Mouse (Mus musculus): ENCODE data around the gene Skap2. TPM values are rescaled to one million over a fixed set of nuclear protein-coding genes. Genes with fewer than 3 reads are reported as not detected.
A peak's percentile ranks its signal among the peaks of the same experiment; 100 is the strongest.

Skap2 gene
- total and polyA plus RNA-seq, 3 experiments: 5.0 to 8.9 (median 8.6) TPM

DNA sequence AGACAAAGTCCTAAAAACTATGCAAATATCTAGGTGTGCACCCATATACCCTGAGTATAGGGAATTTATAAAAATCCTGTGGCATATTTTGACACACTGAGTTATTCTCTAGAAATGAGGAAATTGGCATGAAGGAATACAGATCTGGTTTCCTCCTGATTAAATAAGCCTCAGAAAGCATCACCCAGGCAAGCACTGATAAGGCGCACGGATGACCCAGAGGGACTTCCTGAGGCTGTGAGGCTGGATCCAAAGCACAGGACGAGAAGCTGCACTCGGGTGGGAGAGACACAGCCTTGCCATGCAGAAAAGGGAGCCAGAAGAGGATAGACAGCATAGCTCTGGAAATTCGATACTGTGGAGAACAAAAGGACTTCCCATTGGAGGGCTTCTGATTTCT, 12.4 kb upstream of the Skap2 start:
- no peak overlapping the region for H3K9ac ChIP-seq (ENCODE audit: low read depth, low read length)
- no peaks in the 10 kb centered on the region for H3K27me3 ChIP-seq (ENCODE audit: control insufficient read depth, insufficient read depth, low read length)
- no peak overlapping the region for H3K27ac ChIP-seq
- intact Hi-C loops (cut with DNase I): no loop called here
- no peaks in the 10 kb centered on the region for H3K36me3 ChIP-seq (ENCODE audit: control insufficient read depth, insufficient read depth, low read length)
- H3K4me1 ChIP-seq (ENCODE audit: control insufficient read depth, insufficient read depth, low read length): no peaks in the 10 kb centered on the region
- no peak for TF ChIP-seq CTCF (IDR thresholded peaks at IDR 0.05)
- TF ChIP-seq POLR2A (IDR thresholded peaks at IDR 0.05; ENCODE audit: insufficient read depth, low read depth, low read length): no peak
- TF ChIP-seq EP300 (IDR thresholded peaks at IDR 0.05; ENCODE audit: insufficient read depth, low read depth, low read length): no peak
- H3K79me2 ChIP-seq (replicated peaks; ENCODE audit: control insufficient read depth, insufficient read depth, low read length): no peaks in the 10 kb centered on the region
- WGBS: 29% methylated on average over 5 of the region's 5 CpGs
- no peak for DNase-seq
- H3K4me3 ChIP-seq: no peak overlapping the region

DNA sequence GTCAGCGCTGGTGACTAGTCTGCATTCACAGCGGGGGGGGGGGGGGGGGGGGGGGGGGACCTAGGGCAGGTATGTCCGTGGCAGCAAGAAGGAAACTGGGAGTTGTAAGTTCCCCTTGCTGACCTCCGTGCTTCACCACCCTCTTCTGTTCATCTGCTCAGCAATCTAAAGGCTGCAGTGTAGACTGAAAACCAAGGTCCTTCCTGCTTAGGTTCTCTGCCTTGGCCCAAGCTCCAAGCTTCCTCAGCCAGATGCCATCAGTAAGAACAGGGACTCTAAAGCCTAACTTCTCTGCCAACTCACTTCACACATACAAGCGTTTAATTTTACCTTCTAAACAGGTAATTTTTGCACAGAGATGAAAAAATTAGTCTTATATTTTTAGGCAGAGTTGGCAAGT, 10.0 kb upstream of the Skap2 start:
- intact Hi-C loops (cut with DNase I): no loop called here
- DNase-seq: no peak
- TF ChIP-seq POLR2A (IDR thresholded peaks at IDR 0.05; ENCODE audit: insufficient read depth, low read depth, low read length) (no peak), CTCF (IDR thresholded peaks at IDR 0.05) (no peak), EP300 (IDR thresholded peaks at IDR 0.05; ENCODE audit: insufficient read depth, low read depth, low read length) (no peak)
- H3K4me1 ChIP-seq (ENCODE audit: control insufficient read depth, insufficient read depth, low read length): no peaks in the 10 kb centered on the region
- H3K27ac ChIP-seq: no peak overlapping the region
- no peaks in the 10 kb centered on the region for H3K36me3 ChIP-seq (ENCODE audit: control insufficient read depth, insufficient read depth, low read length)
- no peaks in the 10 kb centered on the region for H3K27me3 ChIP-seq (ENCODE audit: control insufficient read depth, insufficient read depth, low read length)
- WGBS: 28% methylated on average over 5 of the region's 5 CpGs
- no peak overlapping the region for H3K9ac ChIP-seq (ENCODE audit: low read depth, low read length)
- no peak overlapping the region for H3K4me3 ChIP-seq
- no peaks in the 10 kb centered on the region for H3K79me2 ChIP-seq (replicated peaks; ENCODE audit: control insufficient read depth, insufficient read depth, low read length)

DNA sequence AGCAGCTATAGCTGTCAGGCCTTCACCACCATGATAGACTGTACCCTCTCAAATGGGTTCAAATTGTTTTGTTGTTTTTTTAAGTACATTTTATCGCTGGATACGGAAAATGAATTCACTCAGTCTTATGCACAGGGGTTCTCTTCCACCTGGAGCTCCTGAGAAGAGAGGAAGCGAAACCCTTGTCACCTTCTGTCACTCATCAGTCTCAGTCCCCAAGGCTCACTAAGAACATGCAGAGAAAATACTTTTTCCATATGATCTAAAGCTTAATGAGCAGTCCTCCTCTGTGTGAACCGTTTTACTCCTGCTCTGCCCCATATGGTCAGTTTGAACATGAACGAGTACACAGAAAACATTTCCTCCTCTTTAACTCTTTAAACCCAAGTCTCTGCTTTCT, 7.9 kb upstream of the Skap2 start:
- intact Hi-C loops (cut with DNase I): no loop called here
- H3K27me3 ChIP-seq (ENCODE audit: control insufficient read depth, insufficient read depth, low read length): no peaks in the 10 kb centered on the region
- H3K4me3 ChIP-seq: no peak overlapping the region
- no peaks in the 10 kb centered on the region for H3K79me2 ChIP-seq (replicated peaks; ENCODE audit: control insufficient read depth, insufficient read depth, low read length)
- WGBS: 74% methylated on average over 5 of the region's 5 CpGs
- H3K4me1 ChIP-seq (ENCODE audit: control insufficient read depth, insufficient read depth, low read length): no peaks in the 10 kb centered on the region
- TF ChIP-seq CTCF (IDR thresholded peaks at IDR 0.05) (no peak), EP300 (IDR thresholded peaks at IDR 0.05; ENCODE audit: insufficient read depth, low read depth, low read length) (no peak), POLR2A (IDR thresholded peaks at IDR 0.05; ENCODE audit: insufficient read depth, low read depth, low read length) (no peak)
- H3K9ac ChIP-seq (ENCODE audit: low read depth, low read length): no peak overlapping the region
- H3K36me3 ChIP-seq (ENCODE audit: control insufficient read depth, insufficient read depth, low read length): no peaks in the 10 kb centered on the region
- DNase-seq: no peak
- no peak overlapping the region for H3K27ac ChIP-seq

DNA sequence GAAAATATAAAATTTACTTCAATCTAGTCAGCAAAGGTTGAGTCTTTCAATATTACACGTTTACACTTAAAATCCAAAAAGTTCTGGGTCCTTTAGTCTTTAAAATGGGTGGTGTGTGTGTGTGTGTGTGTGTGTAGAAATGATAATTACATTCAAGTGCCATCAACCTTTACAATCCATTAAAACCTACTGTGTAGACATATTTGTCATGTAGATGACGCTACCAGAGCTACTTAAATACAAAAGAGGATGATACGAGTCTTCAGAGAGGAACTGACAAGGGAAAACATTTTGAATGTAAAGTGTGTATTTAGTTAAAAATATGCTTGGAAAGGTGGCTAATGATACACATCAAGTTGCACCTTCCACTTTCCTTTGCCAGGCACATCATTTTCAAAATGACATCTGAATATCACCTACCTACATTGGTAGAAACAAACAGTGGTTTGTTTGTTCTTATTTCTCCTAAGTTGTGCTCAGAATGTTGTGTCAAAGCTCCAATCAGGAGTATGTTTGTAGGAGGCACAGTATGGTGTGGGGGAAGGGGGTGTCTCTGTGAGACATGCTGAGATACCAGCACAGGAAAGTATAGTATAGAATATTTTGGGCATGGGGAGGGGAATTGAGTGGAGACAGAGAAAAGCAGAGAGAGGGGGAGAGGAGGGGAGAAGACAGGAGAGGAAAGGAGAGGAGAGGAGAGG, 1.0 kb upstream of the Skap2 start:
- Histone ChIP-seq H3K4me3 (peak overlapping the region; percentile 78), H3K9ac (ENCODE audit: low read depth, low read length) (no peak overlapping the region), H3K36me3 (ENCODE audit: control insufficient read depth, insufficient read depth, low read length) (no peaks in the 10 kb centered on the region), H3K27me3 (ENCODE audit: control insufficient read depth, insufficient read depth, low read length) (0 out of 2 replicates have a peak, but pooled peaks cover 1% of the 10 kb centered on the region), H3K4me1 (ENCODE audit: control insufficient read depth, insufficient read depth, low read length) (no peaks in the 10 kb centered on the region; the same call in 1 of the 2 replicates), H3K27ac (peak overlapping the region; percentile 82), H3K79me2 (replicated peaks; ENCODE audit: control insufficient read depth, insufficient read depth, low read length) (no peaks in the 10 kb centered on the region)
- 21% methylated on average over 3 of the region's 3 CpGs for WGBS
- no peak for TF ChIP-seq EP300 (IDR thresholded peaks at IDR 0.05; ENCODE audit: insufficient read depth, low read depth, low read length)
- TF ChIP-seq CTCF (IDR thresholded peaks at IDR 0.05): no peak
- TF ChIP-seq POLR2A (IDR thresholded peaks at IDR 0.05; ENCODE audit: insufficient read depth, low read depth, low read length): no peak
- no peak for DNase-seq
- intact Hi-C loops (cut with DNase I): loop anchor here (2.0 to 10.0 kb wide), 4 partner anchors 74 to 831 kb away; partner anchors contain the start of gene Tax1bp1

DNA sequence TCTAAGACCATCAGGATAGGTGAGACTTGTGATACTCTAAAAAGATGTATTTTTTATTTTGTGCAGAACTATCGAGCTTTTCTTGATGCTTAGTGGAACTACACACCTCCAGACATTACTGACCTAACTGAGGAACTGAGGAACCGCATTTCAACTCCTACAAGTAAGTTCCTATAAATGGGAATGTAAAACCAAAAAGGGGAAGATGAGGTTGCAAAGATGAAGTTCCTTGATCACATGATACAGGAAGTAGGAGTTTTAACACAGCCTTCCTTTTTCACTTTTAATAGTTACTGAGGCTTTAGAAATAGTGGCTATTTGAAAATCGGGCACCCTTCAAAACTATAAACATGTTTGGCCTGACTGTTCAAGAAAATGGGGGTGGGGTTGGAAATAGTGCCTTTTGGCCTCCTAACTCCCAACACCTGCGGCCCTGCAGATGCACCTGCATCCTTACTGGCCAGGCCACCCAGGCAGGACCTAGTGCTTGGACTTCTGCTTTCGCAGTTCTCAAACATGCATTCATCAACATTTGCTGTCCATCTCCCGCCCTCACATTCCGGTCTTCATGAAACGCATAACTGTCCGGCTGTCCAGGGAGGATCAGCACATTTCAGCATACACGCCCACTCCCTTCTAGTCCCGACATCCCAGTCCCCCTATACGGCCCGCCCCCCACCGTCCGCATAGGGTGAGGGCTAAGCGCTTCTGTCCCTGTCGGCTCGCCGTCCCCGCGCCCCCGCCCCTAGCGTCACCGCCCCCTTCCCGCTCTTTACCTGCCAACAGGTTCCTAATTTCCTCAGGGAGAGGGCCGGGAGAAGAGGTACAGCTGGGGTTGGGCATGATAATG, 565 bp downstream of the Skap2 start:
- peak overlapping the region; percentile 78 for H3K4me3 ChIP-seq
- no peaks in the 10 kb centered on the region for H3K79me2 ChIP-seq (replicated peaks; ENCODE audit: control insufficient read depth, insufficient read depth, low read length)
- 7% methylated on average over 26 of the region's 26 CpGs for WGBS
- TF ChIP-seq POLR2A (IDR thresholded peaks at IDR 0.05; ENCODE audit: insufficient read depth, low read depth, low read length) (no peak), CTCF (IDR thresholded peaks at IDR 0.05) (no peak), EP300 (IDR thresholded peaks at IDR 0.05; ENCODE audit: insufficient read depth, low read depth, low read length) (0 out of 2 replicates have a peak, but pooled peaks have one; percentile 13)
- H3K9ac ChIP-seq (ENCODE audit: low read depth, low read length): peak overlapping the region; percentile 72
- peaks cover 1% of the 10 kb centered on the region; the same call in 1 of the 2 replicates for H3K27me3 ChIP-seq (ENCODE audit: control insufficient read depth, insufficient read depth, low read length)
- no peaks in the 10 kb centered on the region; the same call in 1 of the 2 replicates for H3K4me1 ChIP-seq (ENCODE audit: control insufficient read depth, insufficient read depth, low read length)
- no peak for DNase-seq
- intact Hi-C loops (cut with DNase I): loop anchor here (2.0 to 10.0 kb wide), 4 partner anchors 76 to 829 kb away; partner anchors contain the start of gene Tax1bp1
- H3K36me3 ChIP-seq (ENCODE audit: control insufficient read depth, insufficient read depth, low read length): no peaks in the 10 kb centered on the region
- peak overlapping the region; percentile 61 for H3K27ac ChIP-seq

Data from heart, adult 2 months (tissue).